Mouse (Mus musculus): ENCODE results near the gene Rap1gap.

Rap1gap gene

GRCm38 (mm10) chr4:137695300-137695699 is 30.8 kb downstream of the Rap1gap start:
- DNase-seq (ENCODE audit: low spot score), result no peak

GRCm38 (mm10) chr4:137695900-137696299 is 31.4 kb downstream of the Rap1gap start:
- no peak for DNase-seq (ENCODE audit: low spot score)

DNA sequence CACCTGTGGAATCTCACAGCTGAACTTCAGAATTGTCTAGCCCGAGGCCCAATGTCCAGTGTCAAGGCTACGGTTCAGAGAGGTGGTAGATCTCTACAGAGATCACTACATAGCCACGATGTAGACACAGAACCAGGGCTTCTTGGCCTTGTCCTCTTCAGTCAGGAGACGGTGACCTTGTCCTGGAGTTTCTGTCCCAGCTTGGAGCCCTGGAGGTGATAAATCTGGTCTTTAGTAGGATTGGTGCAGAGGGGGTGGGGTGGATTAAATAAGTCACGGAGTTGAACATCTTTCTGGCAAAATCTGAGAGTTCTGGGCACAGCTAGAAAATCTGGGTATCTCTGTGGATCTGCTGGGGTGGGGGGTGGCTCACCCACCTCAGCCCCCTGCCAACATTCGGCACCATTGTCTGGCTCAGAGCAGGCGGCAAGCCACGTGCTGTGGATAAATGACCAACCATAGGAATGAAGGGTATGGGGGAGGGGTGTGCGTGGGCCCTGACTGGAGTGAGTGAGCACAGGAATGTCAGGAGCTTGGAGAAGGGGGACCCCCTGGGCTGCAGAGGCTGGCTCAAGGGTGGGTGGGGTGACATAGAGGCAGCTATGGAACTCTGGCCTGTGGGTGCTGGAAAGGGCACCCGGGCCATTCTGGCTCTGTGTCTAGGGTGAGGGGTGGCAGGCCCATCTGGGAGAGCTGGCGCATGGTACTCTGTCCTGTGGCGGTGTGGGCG is 32.8 kb downstream of the Rap1gap start:
- no peak for DNase-seq (ENCODE audit: low spot score)

DNA sequence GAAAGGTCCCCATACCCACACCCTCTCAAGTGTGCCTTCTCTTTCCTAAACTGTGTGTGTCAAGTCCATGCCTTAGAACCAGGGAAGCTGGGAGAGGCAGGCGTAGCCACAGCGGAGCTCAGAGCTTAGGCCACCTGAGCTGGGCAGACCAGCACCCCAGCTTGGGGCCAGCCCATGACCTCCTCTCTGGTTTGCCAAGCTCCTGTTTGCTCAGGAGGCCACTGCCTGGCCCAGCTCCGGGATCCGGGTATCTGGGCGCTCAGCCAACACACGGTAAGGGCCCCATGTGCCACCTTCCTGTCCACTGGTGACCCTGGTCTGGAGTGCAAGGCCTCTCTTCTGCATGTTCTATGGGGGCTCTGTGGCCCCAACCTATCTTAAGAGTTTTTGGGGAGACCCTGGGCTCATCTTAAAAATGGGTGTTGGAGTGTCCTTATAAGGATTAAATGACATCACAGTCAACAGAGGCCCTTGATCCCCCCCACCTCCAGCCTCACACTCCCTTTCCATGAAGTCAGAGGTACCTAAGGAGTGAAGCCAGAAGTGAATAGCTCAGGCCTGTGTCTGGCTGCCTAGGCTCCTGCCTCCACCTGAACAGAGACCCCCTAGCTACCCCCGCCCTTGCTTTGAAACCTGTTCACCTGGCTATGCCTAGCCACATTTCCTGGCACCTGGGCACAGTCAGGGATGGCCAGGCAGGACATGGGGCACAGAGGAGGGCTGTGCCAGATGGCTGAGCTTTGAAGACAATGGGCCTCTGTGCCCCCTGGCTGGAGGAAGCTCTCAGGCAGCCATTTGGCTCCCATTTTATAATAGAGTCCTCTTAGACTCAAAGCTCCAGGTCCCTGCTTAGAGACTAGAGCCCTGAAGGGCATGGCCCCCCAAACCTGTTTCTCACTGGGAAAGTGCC is 33.8 kb downstream of the Rap1gap start:
- no peak for DNase-seq (ENCODE audit: low spot score)

DNA sequence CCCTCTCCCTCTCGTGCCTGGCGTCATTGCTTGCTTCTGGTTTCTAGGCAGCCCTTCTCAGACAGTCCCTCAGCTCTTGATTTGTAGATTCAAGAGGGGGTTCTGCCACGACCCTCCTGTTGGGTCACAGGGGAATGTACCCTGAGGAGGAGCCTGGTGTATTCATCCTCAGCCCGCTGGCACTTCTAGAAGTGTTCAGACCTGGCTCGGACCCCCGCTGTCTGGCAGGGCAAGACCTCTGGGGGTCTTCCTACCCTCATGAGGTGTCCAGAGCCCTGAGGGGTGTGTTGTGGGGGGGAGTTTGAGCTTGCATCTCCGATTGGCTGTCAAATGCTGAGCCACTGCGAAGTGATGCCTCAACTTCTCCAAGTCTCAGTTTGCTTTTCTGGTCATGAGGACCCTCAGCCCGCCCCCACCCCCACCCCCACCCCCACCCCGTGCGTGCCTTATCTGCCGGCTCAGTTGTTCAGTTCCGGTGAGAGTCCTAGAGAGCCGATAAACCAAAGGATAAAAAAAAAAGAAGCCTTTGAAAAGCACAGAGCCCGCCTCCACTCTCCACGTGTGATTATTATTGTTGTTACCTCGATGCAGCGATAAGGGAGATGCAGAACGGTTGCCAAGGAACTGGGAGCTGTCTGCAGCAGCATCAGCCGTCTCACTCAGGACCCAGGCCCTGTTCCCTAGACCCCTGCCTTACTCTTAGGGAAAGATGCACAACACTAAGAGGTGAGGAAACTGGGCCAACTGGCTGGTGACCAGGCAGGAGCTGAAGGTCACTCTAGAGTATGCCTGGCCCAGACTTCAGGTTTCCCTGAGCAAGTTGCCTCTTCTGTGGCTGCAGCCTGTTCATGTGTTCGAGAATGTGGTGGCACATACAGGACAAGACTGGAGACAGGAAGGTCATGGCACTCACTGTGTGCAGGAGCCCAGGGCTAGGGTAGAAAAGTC is 35.0 kb downstream of the Rap1gap start:
- DNase-seq (ENCODE audit: low spot score), result no peak

DNA sequence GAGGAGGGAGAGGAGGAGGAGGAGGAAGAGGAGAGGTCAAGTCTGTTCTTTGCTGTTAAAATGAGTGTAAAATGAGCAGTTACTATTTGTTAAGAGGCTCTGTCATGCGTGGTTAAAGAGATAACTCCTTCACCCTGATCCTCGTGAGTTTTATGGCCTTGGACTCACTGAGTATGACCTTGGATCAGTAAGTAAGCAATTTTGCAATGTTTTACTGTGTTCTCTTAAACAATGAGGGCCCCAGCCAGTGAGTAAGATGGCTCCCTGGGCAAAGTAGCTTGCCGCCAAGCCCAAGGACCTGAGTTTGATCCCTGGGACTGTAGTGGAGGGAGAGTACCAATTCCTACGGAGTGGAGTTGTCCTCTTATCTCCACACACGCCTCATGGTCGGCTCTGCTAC is 36.4 kb downstream of the Rap1gap start:
- DNase-seq (ENCODE audit: low spot score), result no peak

GRCm38 (mm10) chr4:137703077-137703476 is 38.6 kb downstream of the Rap1gap start:
- no peak for DNase-seq (ENCODE audit: low spot score)

- no peak for DNase-seq (ENCODE audit: low spot score)
Measured at GRCm38 (mm10) chr4:137704561-137704960, 40.0 kb downstream of the Rap1gap start.

GRCm38 (mm10) chr4:137705379-137705778 is 40.9 kb downstream of the Rap1gap start:
- DNase-seq (ENCODE audit: low spot score), result no peak

- no peak for DNase-seq (ENCODE audit: low spot score)
Measured at GRCm38 (mm10) chr4:137706510-137706909, 42.0 kb downstream of the Rap1gap start.

- DNase-seq (ENCODE audit: low spot score), result peak; percentile 68
Measured at GRCm38 (mm10) chr4:137707216-137707990, 42.9 kb downstream of the Rap1gap start.

- DNase-seq (ENCODE audit: low spot score), result no peak
Measured at GRCm38 (mm10) chr4:137712963-137713362, 48.4 kb downstream of the Rap1gap start.

DNA sequence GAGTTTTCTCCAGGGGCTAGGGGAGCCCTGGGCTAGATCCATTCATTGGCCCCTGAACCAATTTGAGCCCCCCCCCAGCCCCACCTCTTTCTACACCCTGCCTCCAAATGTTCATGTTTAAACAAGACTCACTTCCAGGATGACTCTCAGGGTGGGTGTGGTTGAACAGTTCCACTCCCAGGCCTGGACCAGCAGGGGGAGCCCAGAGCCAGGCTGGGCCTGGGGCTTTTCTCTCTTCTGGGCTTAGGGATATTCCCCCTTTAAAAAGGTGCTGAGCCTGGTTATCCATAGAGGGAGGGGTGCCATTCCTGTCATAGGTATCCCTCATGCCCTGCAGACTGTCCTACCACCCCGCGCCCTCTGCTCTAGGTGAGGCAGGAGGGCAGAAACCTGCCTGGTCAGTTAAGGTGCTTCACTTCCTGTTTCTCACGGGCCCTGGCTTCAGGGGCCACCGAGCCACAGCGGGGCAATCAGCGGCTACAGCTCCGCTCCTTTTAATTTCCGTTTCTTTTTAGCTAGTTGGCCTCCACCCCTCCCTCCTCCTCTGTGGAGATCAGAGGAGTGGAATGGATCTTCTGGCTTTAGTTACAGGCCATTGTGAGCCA is 49.6 kb downstream of the Rap1gap start:
- DNase-seq (ENCODE audit: low spot score), result no peak

DNA sequence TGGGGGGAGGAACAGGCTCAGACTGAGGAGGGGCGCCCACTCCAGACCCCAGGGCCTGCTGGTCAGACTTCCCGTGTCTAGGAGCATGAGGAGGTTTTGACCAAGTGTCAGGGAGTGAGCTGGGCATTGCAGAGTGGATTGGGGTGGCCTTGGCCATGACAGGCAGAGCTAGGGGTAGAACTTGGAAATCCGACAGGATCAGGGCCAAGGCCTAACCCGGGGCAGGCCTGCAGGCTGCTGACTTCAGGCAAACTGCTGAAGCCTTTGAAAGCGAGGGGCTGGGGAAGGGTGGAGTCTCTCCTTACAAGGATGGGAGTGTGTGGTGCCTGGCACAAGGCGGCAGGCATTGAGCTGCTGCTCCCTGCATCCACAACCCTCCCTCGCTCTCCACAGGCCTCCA is 52.5 kb downstream of the Rap1gap start:
- DNase-seq (ENCODE audit: low spot score), result no peak

- no peak for DNase-seq (ENCODE audit: low spot score)
Measured at GRCm38 (mm10) chr4:137717671-137718070, 53.1 kb downstream of the Rap1gap start.

DNA sequence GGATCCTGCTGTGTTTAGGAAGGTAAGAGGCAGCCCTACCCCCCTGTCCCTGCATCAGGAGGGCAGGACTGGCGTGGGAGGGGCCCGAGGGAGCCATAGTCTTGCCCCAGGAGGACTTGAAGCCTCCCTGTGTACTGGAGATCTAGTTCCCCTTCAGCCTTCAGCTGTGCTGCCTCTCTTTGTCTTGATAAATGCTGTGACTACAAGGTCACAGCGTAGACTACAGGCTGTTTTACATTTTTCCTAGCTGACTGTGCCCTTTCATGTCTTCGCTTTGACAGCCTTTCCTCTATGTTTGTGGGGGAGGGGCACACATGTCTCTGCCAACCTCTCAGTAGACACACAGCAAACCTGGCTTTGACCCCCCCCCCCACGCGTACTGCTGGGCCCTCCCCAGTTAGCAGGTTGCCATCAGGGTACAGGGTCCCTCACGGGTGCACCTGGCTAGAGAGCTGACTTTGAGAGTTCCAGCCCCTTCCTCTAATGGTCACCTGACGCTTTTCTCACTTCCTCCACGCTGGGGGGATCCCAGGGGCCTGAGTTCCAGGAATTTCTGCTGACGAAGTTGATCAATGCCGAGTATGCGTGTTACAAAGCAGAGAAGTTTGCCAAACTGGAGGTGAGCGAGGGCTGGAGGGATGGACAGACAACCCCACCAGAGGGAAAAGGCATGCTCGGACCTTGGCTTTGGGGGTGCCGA is 55.0 kb downstream of the Rap1gap start:
- no peak for DNase-seq (ENCODE audit: low spot score)

DNA sequence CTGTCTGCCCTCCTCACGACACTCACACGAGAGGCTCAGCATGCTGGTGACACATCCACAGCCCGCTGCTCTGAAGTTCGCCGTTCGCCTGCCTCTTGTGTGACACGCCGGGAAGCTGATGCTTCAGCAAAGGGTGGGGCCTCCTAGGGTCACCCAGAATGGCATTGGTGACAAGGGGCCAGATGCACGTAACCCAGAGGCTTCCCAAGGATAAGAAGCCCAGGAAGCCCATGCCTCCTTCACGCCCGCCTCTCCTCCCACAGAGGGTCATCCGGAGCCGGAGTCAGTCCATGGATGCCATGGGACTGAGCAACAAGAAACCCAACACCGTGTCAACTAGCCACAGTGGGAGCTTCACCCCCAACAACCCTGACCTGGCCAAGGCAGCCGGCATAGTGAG is 57.0 kb downstream of the Rap1gap start:
- no peak for DNase-seq (ENCODE audit: low spot score)

GRCm38 (mm10) chr4:137722230-137722629 is 57.7 kb downstream of the Rap1gap start:
- DNase-seq (ENCODE audit: low spot score), result no peak

DNA sequence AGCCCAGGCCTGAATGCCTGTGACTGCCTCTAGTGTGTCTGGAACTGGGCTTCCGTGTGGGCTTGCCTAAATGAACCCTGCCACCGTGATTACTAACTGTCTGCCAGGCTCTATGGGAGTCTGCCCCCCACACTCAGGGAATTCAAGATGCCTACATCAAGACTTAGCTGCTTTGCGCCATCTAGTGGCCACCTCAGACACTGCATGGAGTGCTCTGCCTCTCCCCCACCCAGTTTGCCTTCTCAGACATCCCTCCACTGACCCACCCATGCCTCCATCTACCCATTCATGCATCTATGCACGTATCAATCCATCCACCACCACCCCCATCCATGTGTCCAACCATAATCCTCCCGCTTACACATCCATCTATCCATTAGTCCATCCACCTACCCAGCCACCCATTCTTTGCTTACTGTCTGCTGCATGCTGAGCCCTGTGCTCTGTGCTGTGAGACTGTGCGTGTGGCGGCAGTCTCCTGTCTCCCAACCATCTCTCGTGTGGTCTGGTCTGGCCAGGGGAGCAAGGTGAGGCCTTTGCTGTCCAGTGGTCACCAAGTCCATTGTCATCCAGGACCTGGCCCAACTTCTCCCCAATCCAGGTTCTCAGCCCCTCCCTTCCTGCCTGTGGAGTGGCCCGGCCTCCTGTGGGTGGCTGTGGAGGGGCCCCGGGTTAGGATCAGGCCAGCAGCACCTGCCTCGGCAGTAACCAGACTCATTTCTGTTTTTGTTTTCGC is 58.3 kb downstream of the Rap1gap start:
- DNase-seq (ENCODE audit: low spot score), result peak; percentile 87

GRCm38 (mm10) chr4:137723527-137723926 is 59.0 kb downstream of the Rap1gap start:
- DNase-seq (ENCODE audit: low spot score), result no peak
